Mouse (Mus musculus): ENCODE results near the gene Gigyf2. TPM values are rescaled to one million over a fixed set of nuclear protein-coding genes. Genes with fewer than 3 reads are reported as not detected.
"Not testable (repeated sequence)": the region's sequence is repeated elsewhere in the genome, so short reads cannot be mapped to it uniquely, and the experiment has no call there.

Gigyf2 gene
- polyA plus RNA-seq, 1 experiment from 2014 or later, result 66.8 TPM

DNA sequence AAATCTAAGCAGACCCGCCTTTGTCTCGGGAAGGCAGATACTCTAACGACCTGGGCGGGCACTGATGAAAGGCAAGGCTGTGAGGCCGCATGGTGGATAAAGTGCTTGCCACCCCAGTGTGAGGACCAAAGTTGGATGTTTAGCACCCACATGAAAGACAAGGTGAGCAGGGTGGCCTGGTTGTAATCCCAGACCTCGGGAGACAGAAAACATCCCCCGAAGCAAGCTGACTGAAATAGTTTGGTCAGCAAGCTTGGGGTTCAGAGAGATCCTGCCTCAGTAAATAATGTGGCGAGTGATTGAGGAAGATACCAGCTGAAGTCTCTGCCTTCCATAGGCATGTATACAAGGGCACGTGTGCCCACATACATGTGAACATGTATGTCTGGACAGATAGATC is 140.7 kb downstream of the Gigyf2 start:
- no peak for ATAC-seq (ENCODE audit: insufficient number of reproducible peaks, insufficient read depth, low FRiP score, low TSS enrichment, low read depth)
- WGBS, result 77% methylated on average over 9 of the region's 9 CpGs
- Histone ChIP-seq H3K4me2 (no peak overlapping the region), H3K36me3 (no peaks in the 10 kb centered on the region), H3K27me3 (0 out of 2 replicates have a peak, but pooled peaks cover 2% of the 10 kb centered on the region), H3K27ac (no peak overlapping the region), H3K9me3 (no peaks in the 10 kb centered on the region), H3K4me1 (no peaks in the 10 kb centered on the region), H3K9ac (no peak overlapping the region), H3K4me3 (no peak overlapping the region)

DNA sequence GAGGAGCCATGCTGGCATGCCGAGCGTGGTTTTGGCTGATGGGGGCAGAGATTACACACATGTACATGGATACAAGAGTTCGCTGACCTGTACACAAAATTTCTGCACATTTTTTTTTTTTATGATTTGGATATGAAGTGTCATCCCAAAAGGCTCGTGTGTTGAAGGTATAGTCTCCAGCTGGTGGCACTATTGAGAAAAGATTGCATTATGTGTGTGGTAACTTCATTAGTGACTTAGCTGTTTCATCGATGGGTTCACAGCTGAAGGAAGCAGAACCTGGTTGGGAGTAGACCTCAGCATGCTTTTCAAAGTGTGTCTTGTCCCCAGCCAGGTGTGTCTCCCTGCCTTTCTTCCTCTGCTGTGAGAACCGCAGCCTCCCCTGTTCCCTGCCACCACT is 141.5 kb downstream of the Gigyf2 start:
- H3K4me2 ChIP-seq, result no peak overlapping the region
- 0 out of 2 replicates have a peak, but pooled peaks cover 2% of the 10 kb centered on the region for H3K27me3 ChIP-seq
- H3K4me3 ChIP-seq, result no peak overlapping the region
- ATAC-seq (ENCODE audit: insufficient number of reproducible peaks, insufficient read depth, low FRiP score, low TSS enrichment, low read depth), result no peak
- H3K27ac ChIP-seq, result no peak overlapping the region
- H3K4me1 ChIP-seq, result no peaks in the 10 kb centered on the region
- no peaks in the 10 kb centered on the region for H3K36me3 ChIP-seq
- WGBS, result 75% methylated on average over 6 of the region's 6 CpGs
- no peak overlapping the region for H3K9ac ChIP-seq
- no peaks in the 10 kb centered on the region for H3K9me3 ChIP-seq

DNA sequence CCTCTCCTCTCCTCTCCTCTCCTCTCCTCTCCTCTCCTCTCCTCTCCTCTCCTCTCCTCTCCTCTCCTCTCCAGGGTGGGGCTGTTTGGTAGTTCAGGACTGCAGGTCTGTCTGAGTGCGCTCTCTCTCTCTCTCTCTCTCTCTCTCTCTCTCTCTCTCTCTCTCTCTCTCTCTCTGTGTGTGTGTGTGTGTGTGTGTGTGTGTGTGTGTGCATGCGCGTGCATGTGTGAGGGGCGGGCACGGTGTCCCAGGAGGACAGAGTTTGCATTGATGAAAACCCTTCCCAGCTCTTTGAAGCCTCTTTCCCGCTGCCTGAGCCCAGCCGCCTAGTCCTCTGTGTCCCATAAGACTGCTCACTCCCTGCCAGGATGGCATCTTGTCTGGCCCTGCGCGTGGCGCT is 143.2 kb downstream of the Gigyf2 start, which contains the start of gene Snorc:
Gene Snorc, plus strand, starts transcription at position 301 of the 400 bp plus-strand sequence.
- H3K4me2 ChIP-seq; H3K9me3 ChIP-seq; H3K4me1 ChIP-seq; ATAC-seq (ENCODE audit: insufficient number of reproducible peaks, insufficient read depth, low FRiP score, low TSS enrichment, low read depth); H3K4me3 ChIP-seq; H3K36me3 ChIP-seq; H3K27ac ChIP-seq: not testable (repeated sequence)
- Histone ChIP-seq H3K9ac (0 out of 2 replicates have a peak within 1 kb of the TSS, but pooled peaks have one; percentile 4), H3K27me3 (peaks cover 16% of the 10 kb centered on the region)
- 26% methylated on average over 6 of the region's 10 CpGs for WGBS

DNA sequence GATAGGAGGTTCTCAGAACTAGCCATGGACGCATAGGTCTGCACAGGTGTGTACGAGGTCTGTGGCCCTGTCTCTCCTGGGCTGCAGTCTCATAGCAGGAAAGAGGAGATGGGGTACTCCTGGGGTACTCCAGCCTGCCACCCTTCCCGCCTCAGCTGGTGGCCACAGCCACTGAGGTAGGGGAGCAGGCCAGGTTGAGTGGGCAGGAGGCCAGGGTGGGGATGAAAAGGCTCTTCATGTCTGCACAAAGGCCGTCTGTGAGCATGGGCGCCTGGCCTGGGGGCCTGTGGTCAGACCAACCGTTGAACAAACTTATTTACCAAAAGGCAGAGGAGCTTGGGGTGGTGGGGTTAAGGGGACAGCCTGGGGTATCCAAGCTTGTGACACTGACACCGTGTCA is 145.1 kb downstream of the Gigyf2 start:
- WGBS, result 64% methylated on average over 7 of the region's 7 CpGs
- no peak for ATAC-seq (ENCODE audit: insufficient number of reproducible peaks, insufficient read depth, low FRiP score, low TSS enrichment, low read depth)

GRCm38 (mm10) chr1:87472576-87472975 is 145.8 kb downstream of the Gigyf2 start:
- Histone ChIP-seq H3K4me1 (peaks cover 7% of the 10 kb centered on the region; the same call in 1 of the 2 replicates), H3K27me3 (peaks cover 42% of the 10 kb centered on the region), H3K36me3 (no peaks in the 10 kb centered on the region), H3K4me3 (no peak overlapping the region), H3K9ac (no peak overlapping the region), H3K4me2 (no peak overlapping the region), H3K27ac (peak overlapping the region; percentile 19; the same call in 1 of the 2 replicates), H3K9me3 (no peaks in the 10 kb centered on the region)
- ATAC-seq (ENCODE audit: insufficient number of reproducible peaks, insufficient read depth, low FRiP score, low TSS enrichment, low read depth), result no peak
- 87% methylated on average over 7 of the region's 7 CpGs for WGBS

More for the DNA sequence above, 145.1 kb downstream of the Gigyf2 start:
- Histone ChIP-seq H3K4me1 (peaks cover 7% of the 10 kb centered on the region; the same call in 1 of the 2 replicates), H3K9ac (no peak overlapping the region), H3K36me3 (no peaks in the 10 kb centered on the region), H3K27me3 (peaks cover 35% of the 10 kb centered on the region), H3K9me3 (no peaks in the 10 kb centered on the region), H3K4me3 (no peak overlapping the region), H3K4me2 (no peak overlapping the region), H3K27ac (no peak overlapping the region; the same call in 1 of the 2 replicates)

DNA sequence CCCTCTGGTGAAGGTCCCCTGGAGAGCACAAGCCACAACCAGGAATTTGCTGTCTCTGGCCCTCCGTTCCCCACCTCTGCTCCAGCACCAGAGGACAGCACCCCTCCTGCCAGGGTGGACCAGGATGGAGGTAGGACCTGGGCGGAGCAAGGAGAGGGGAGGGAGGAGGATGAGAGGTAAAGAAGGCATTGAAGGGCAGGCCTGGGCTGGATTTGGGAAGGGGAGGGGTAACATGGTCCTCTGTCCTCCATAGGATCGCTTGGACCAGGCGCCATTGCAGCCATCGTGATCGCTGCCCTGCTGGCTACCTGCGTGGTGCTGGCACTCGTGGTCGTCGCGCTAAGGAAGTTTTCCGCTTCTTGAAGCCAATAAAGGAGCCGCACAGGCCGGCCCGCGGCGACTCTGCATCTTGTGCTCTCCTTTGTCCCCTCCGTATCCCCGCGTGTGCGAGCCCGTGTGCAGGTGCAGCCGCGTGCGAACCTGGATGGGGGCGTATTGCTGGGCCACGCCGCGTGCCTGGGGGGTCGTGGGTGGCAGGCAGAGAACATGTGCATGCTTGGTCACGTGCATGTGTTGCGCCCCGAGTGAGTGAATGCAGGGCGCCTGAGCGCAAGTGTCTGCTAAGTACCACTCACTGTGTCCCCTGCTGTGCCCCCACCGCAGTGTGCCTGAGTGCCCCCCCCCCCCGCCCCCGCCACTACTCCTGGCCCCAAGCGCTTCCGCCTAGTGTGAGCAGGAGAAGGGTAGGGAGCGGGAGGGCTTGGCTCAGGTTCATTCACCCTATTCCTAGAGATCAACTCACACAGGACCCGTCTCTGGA is 148.5 kb downstream of the Gigyf2 start:
- H3K9ac ChIP-seq, result peak overlapping the region; percentile 54; the same call in 1 of the 2 replicates
- no peaks in the 10 kb centered on the region for H3K36me3 ChIP-seq
- H3K27ac ChIP-seq, result no peak overlapping the region
- peak overlapping the region; percentile 68 for H3K4me2 ChIP-seq
- WGBS, result 2% methylated on average over 41 of the region's 42 CpGs
- peaks cover 41% of the 10 kb centered on the region for H3K27me3 ChIP-seq
- no peaks in the 10 kb centered on the region for H3K9me3 ChIP-seq
- 0 out of 2 replicates have a peak, but pooled peaks have one; percentile 11 for ATAC-seq (ENCODE audit: insufficient number of reproducible peaks, insufficient read depth, low FRiP score, low TSS enrichment, low read depth)
- H3K4me1 ChIP-seq, result peaks cover 7% of the 10 kb centered on the region; the same call in 1 of the 2 replicates
- H3K4me3 ChIP-seq, result peak overlapping the region; percentile 41

DNA sequence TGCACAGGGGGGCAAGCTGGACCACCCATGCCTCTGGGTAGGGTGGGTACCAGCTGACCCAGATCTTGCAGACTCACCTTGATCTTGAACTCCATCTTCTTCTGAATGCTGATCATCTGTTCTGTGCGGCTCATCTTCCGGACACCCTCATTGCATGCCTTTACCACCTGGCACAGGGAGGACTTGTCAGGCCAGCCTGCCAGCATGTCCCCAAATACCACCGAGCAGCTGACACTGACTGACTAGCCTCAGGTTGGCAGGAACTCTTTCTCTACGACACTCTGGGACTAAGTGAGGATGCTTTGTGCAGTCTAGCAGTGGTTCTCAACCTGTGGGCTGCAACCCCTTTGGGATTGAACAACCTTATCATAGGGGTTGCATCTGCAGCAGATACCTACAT is 155.7 kb downstream of the Gigyf2 start:
- WGBS, result 85% methylated on average over 4 of the region's 4 CpGs
- H3K9me3 ChIP-seq, result no peaks in the 10 kb centered on the region
- no peaks in the 10 kb centered on the region for H3K4me1 ChIP-seq
- no peak overlapping the region for H3K4me2 ChIP-seq
- ATAC-seq (ENCODE audit: insufficient number of reproducible peaks, insufficient read depth, low FRiP score, low TSS enrichment, low read depth), result no peak
- no peak overlapping the region for H3K27ac ChIP-seq
- H3K36me3 ChIP-seq, result no peaks in the 10 kb centered on the region
- H3K27me3 ChIP-seq, result peaks cover under 1% of the 10 kb centered on the region; the same call in 1 of the 2 replicates
- H3K4me3 ChIP-seq, result no peak overlapping the region
- H3K9ac ChIP-seq, result no peak overlapping the region

DNA sequence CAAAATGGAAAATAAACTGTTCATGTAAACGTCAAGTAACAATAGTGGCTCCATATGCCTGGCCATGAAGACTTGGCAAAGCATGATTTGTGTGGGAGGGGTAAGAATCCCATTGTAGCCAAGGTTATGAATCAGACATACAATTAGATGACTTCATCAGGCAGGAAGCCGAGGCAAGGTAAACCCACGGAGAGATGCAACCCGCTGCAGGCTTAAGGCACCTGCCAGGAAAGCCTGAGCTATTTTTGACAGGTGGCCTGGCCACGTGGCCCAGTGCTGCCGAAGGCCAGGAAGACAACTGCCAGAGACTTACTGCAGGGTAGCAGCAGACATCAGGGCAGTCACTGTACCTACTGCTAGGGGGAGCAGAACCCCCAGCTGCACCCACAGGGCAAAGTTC is 159.6 kb downstream of the Gigyf2 start:
- no peak overlapping the region for H3K9ac ChIP-seq
- H3K4me1 ChIP-seq, result no peaks in the 10 kb centered on the region
- H3K27me3 ChIP-seq, result no peaks in the 10 kb centered on the region
- H3K4me3 ChIP-seq, result no peak overlapping the region
- WGBS, result 70% methylated on average over 6 of the region's 6 CpGs
- H3K9me3 ChIP-seq, result no peaks in the 10 kb centered on the region
- no peaks in the 10 kb centered on the region for H3K36me3 ChIP-seq
- no peak overlapping the region for H3K27ac ChIP-seq
- ATAC-seq (ENCODE audit: insufficient number of reproducible peaks, insufficient read depth, low FRiP score, low TSS enrichment, low read depth), result no peak
- no peak overlapping the region for H3K4me2 ChIP-seq

DNA sequence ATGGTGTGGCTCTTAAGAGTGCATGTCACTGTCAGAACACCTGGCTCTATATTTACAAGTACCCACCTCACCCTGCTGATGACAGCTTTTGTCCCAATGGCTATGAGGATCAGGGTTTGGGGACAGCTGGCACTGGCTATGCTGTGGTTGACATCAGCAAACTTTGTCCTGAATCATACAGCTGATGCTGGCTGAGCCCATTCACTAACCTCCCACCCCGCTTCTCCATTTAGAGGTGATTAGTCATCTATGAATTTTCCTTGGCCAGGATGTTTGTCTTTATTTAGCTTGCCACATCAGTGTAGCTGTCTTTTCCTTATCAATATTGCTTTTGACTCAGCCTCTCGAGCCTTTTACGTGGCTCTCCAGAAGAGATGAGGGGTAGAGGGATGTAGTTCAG is 165.5 kb downstream of the Gigyf2 start:
- Histone ChIP-seq H3K27me3 (no peaks in the 10 kb centered on the region), H3K36me3 (no peaks in the 10 kb centered on the region), H3K9ac (no peak overlapping the region), H3K4me3 (no peak overlapping the region), H3K27ac (no peak overlapping the region), H3K4me1 (no peaks in the 10 kb centered on the region), H3K9me3 (no peaks in the 10 kb centered on the region), H3K4me2 (no peak overlapping the region)
- no peak for ATAC-seq (ENCODE audit: insufficient number of reproducible peaks, insufficient read depth, low FRiP score, low TSS enrichment, low read depth)
- 88% methylated on average over 3 of the region's 3 CpGs for WGBS

- WGBS, result 75% methylated on average over 4 of the region's 4 CpGs
Observed at GRCm38 (mm10) chr1:87493542-87493941, 166.7 kb downstream of the Gigyf2 start.

More at GRCm38 (mm10) chr1:87493542-87493941, 166.7 kb downstream of the Gigyf2 start:
- no peaks in the 10 kb centered on the region for H3K27me3 ChIP-seq
- H3K4me3 ChIP-seq, result no peak overlapping the region
- H3K36me3 ChIP-seq, result no peaks in the 10 kb centered on the region
- no peaks in the 10 kb centered on the region for H3K4me1 ChIP-seq
- no peak overlapping the region for H3K4me2 ChIP-seq
- no peak overlapping the region for H3K27ac ChIP-seq
- no peak for ATAC-seq (ENCODE audit: insufficient number of reproducible peaks, insufficient read depth, low FRiP score, low TSS enrichment, low read depth)
- H3K9me3 ChIP-seq, result no peaks in the 10 kb centered on the region
- no peak overlapping the region for H3K9ac ChIP-seq

Data from embryonic facial prominence, embryonic 13.5 days (tissue).